Mouse (Mus musculus): ENCODE data around the gene Cox6b1. TPM values are rescaled to one million over a fixed set of nuclear protein-coding genes. Genes with fewer than 3 reads are reported as not detected.

The Cox6b1 gene
- total and polyA plus RNA-seq, 2 experiments, result 399 to 640 TPM

DNA sequence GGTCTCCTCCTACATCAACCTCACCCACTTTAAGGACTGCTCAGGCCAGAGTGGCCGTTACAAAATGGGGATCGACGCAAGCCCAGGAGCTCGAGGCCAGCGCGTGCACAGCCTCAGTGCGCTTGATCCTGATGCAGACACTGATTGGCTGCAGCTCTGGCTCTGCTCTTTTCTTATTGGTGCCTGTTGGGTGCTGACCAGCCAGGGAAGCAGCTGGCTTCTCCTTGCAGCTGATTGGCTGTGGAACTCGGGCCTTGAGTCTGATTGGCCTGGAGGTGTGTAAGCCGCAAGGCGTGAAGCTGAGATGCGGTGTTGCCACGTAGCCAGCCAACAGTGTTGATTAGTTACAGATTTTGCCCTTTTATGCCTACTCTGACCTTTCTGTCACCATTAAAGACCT, 27.2 kb downstream of the Cox6b1 start, which contains the start of gene Zbtb32:
TSS of gene Zbtb32 (minus strand) at position 124 of the 400 bp plus-strand sequence.
- H3K79me2 ChIP-seq (ENCODE audit: control insufficient read depth, insufficient read depth, low read length), result no peaks in the 10 kb centered on the region
- no peak for TF ChIP-seq CTCF (IDR thresholded peaks at IDR 0.05; ENCODE audit: low read depth, low read length)
- no peak for TF ChIP-seq POLR2A (IDR thresholded peaks at IDR 0.05; ENCODE audit: extremely low read depth, insufficient read depth, low read length)
- peaks cover 4% of the 10 kb centered on the region; the same call in 1 of the 2 replicates for H3K4me1 ChIP-seq (ENCODE audit: control insufficient read depth, insufficient read depth, low read length)
- no peaks in the 10 kb centered on the region for H3K36me3 ChIP-seq (ENCODE audit: control insufficient read depth, insufficient read depth, low read length)
- 96% methylated on average over 12 of the region's 12 CpGs for whole genome bisulfite sequencing
- H3K27me3 ChIP-seq (ENCODE audit: control insufficient read depth, insufficient read depth, low read length), result no peaks in the 10 kb centered on the region
- H3K9ac ChIP-seq (ENCODE audit: low read depth, low read length), result no peak within 1 kb of the TSS
- DNase-seq (ENCODE audit: extremely low read depth, low read depth, low spot score), result no peak
- no peak within 1 kb of the TSS for H3K27ac ChIP-seq (replicated peaks; ENCODE audit: insufficient read depth, low read depth, low read length)
- H3K4me3 ChIP-seq (ENCODE audit: insufficient read depth, low read depth, low read length), result no peak within 1 kb of the TSS

DNA sequence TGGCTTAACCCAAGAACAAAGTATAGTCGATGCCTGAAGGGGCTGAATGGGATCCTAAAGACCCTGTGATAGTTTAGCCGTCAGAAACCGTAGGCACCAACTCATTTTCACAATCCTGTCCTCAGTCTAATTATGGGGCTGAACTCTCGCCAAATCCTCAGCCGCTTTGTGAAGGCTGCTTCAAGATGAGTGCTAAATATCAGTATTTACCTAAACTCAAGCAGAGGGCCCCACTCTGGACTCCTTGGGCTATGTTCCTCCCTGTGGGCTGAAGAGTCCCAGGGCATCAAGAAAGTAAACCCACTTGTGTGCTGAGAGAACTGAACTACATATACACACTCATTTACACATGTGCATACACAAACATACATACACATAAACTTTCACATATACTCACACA, 29.1 kb downstream of the Cox6b1 start:
- no peaks in the 10 kb centered on the region for H3K27me3 ChIP-seq (ENCODE audit: control insufficient read depth, insufficient read depth, low read length)
- TF ChIP-seq CTCF (IDR thresholded peaks at IDR 0.05; ENCODE audit: low read depth, low read length) (no peak), POLR2A (IDR thresholded peaks at IDR 0.05; ENCODE audit: extremely low read depth, insufficient read depth, low read length) (no peak)
- H3K4me3 ChIP-seq (ENCODE audit: insufficient read depth, low read depth, low read length), result no peak overlapping the region
- H3K27ac ChIP-seq (replicated peaks; ENCODE audit: insufficient read depth, low read depth, low read length), result no peak overlapping the region
- no peaks in the 10 kb centered on the region for H3K36me3 ChIP-seq (ENCODE audit: control insufficient read depth, insufficient read depth, low read length)
- H3K4me1 ChIP-seq (ENCODE audit: control insufficient read depth, insufficient read depth, low read length), result peaks cover 4% of the 10 kb centered on the region; the same call in 1 of the 2 replicates
- H3K79me2 ChIP-seq (ENCODE audit: control insufficient read depth, insufficient read depth, low read length), result no peaks in the 10 kb centered on the region
- DNase-seq (ENCODE audit: extremely low read depth, low read depth, low spot score), result no peak
- WGBS, result 88% methylated on average over 5 of the region's 5 CpGs
- H3K9ac ChIP-seq (ENCODE audit: low read depth, low read length), result no peak overlapping the region

DNA sequence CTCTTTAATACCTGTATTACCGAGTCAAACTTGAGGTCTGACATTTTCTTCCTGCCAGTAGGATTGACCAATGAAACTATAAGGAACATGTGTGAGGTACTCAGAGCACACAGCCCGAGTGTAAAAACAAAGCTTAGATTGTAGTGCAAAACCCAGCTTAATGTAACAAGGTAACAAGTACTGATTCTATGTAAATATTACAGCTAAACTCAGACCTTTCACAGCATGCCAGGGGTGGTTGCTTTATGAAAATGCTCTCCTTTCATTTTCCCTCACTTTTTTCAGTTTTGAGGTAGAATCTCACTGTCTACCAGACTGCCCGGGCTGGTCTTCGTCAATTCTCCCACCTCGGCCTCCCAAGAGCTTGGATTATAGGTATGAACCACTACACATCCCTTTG, 29.9 kb downstream of the Cox6b1 start:
- H3K27ac ChIP-seq (replicated peaks; ENCODE audit: insufficient read depth, low read depth, low read length), result no peak overlapping the region
- H3K9ac ChIP-seq (ENCODE audit: low read depth, low read length), result no peak overlapping the region
- peaks cover 4% of the 10 kb centered on the region; the same call in 1 of the 2 replicates for H3K4me1 ChIP-seq (ENCODE audit: control insufficient read depth, insufficient read depth, low read length)
- no peak overlapping the region for H3K4me3 ChIP-seq (ENCODE audit: insufficient read depth, low read depth, low read length)
- TF ChIP-seq CTCF (IDR thresholded peaks at IDR 0.05; ENCODE audit: low read depth, low read length) (no peak), POLR2A (IDR thresholded peaks at IDR 0.05; ENCODE audit: extremely low read depth, insufficient read depth, low read length) (no peak)
- H3K79me2 ChIP-seq (ENCODE audit: control insufficient read depth, insufficient read depth, low read length), result no peaks in the 10 kb centered on the region; the same call in 1 of the 2 replicates
- DNase-seq (ENCODE audit: extremely low read depth, low read depth, low spot score), result no peak
- no peaks in the 10 kb centered on the region for H3K36me3 ChIP-seq (ENCODE audit: control insufficient read depth, insufficient read depth, low read length)
- no peaks in the 10 kb centered on the region for H3K27me3 ChIP-seq (ENCODE audit: control insufficient read depth, insufficient read depth, low read length)
- 81% methylated on average over 5 of the region's 5 CpGs for WGBS

GRCm38 (mm10) chr7:30594510-30595024, 31.4 kb downstream of the Cox6b1 start:
- Histone ChIP-seq H3K9ac (ENCODE audit: low read depth, low read length) (no peak overlapping the region), H3K4me3 (ENCODE audit: insufficient read depth, low read depth, low read length) (no peak overlapping the region), H3K27ac (replicated peaks; ENCODE audit: insufficient read depth, low read depth, low read length) (no peak overlapping the region), H3K36me3 (ENCODE audit: control insufficient read depth, insufficient read depth, low read length) (no peaks in the 10 kb centered on the region), H3K27me3 (ENCODE audit: control insufficient read depth, insufficient read depth, low read length) (no peaks in the 10 kb centered on the region), H3K79me2 (ENCODE audit: control insufficient read depth, insufficient read depth, low read length) (no peaks in the 10 kb centered on the region; the same call in 1 of the 2 replicates), H3K4me1 (ENCODE audit: control insufficient read depth, insufficient read depth, low read length) (peaks cover 5% of the 10 kb centered on the region; the same call in 1 of the 2 replicates)
- no peak for DNase-seq (ENCODE audit: extremely low read depth, low read depth, low spot score)
- no peak for TF ChIP-seq POLR2A (IDR thresholded peaks at IDR 0.05; ENCODE audit: extremely low read depth, insufficient read depth, low read length)
- no peak for TF ChIP-seq CTCF (IDR thresholded peaks at IDR 0.05; ENCODE audit: low read depth, low read length)
- 69% methylated on average over 4 of the region's 4 CpGs for WGBS

- Histone ChIP-seq H3K79me2 (ENCODE audit: control insufficient read depth, insufficient read depth, low read length) (no peaks in the 10 kb centered on the region; the same call in 1 of the 2 replicates), H3K27ac (replicated peaks; ENCODE audit: insufficient read depth, low read depth, low read length) (no peak overlapping the region), H3K4me3 (ENCODE audit: insufficient read depth, low read depth, low read length) (no peak overlapping the region), H3K36me3 (ENCODE audit: control insufficient read depth, insufficient read depth, low read length) (no peaks in the 10 kb centered on the region), H3K4me1 (ENCODE audit: control insufficient read depth, insufficient read depth, low read length) (peaks cover 5% of the 10 kb centered on the region; the same call in 1 of the 2 replicates), H3K27me3 (ENCODE audit: control insufficient read depth, insufficient read depth, low read length) (no peaks in the 10 kb centered on the region), H3K9ac (ENCODE audit: low read depth, low read length) (no peak overlapping the region)
- DNase-seq (ENCODE audit: extremely low read depth, low read depth, low spot score), result no peak
- WGBS, result 86% methylated on average over 10 of the region's 10 CpGs
- no peak for TF ChIP-seq POLR2A (IDR thresholded peaks at IDR 0.05; ENCODE audit: extremely low read depth, insufficient read depth, low read length)
- TF ChIP-seq CTCF (IDR thresholded peaks at IDR 0.05; ENCODE audit: low read depth, low read length), result no peak
These were observed 32.1 kb downstream of the Cox6b1 start for GRCm38 (mm10) chr7:30593579-30594509.

Data from liver, adult 2 months (tissue).